In the genomic region with DNA sequence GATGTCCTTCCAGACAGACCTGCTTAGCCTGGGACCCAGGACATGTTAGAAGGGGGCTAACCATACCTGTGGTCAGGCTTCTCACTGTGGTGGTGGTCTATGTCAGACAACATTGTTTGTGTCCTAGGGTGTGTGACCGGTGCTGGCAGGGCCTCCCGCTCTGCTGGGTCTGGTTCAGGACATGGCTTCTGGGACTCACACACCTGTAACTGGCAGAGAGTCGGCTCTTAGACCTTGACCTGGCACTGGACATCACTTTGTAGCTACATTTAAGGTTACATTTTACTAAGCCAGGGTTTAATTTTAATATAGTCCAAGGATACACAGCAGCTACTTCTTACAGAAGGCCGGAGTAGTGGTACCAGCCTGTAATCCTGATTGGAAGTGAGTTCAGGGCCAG, we compare ENCODE assay signal across 28 mouse cellular contexts. TPM values are rescaled to one million over a fixed set of nuclear protein-coding genes. Genes with fewer than 3 reads are reported as not detected.
DNase-seq lines count a peak whose midpoint lies in the region; ATAC-seq and TF ChIP-seq lines count a peak whose summit lies in the region.
"Had no signal": no experiment of that assay in that cellular context is flagged by ENCODE, and none has a peak within 500 bp of the region (broad histone marks: within the 10 kb centered on the region; RNA-seq: fewer than 3 reads in every experiment).

No protein-coding gene starts in this region.

- no peak overlapping the region for H3K9ac ChIP-seq in intestine, embryonic 16.5 days (ENCODE audit: low read depth, low read length)
- no peak overlapping the region for H3K9ac ChIP-seq in intestine, embryonic 15.5 days
- H3K9ac ChIP-seq in intestine, postnatal 0 days (ENCODE audit: low read depth, low read length) = no peak overlapping the region
- H3K9ac ChIP-seq: embryonic facial prominence, embryonic 12.5 days; embryonic facial prominence, embryonic 15.5 days; forebrain, postnatal 0 days; heart, embryonic 12.5 days; heart, embryonic 15.5 days; hindbrain, embryonic 14.5 days had no signal

- TF ChIP-seq CTCF in intestine, postnatal 0 days (IDR thresholded peaks at IDR 0.05; ENCODE audit: low read depth) = no peak
- no peak for TF ChIP-seq CTCF in layer of hippocampus, adult 2 months (conservative IDR thresholded peaks at IDR 0.05)

- H3K4me1 ChIP-seq in intestine, embryonic 16.5 days (ENCODE audit: control insufficient read depth, insufficient read depth, low read length) = peaks cover 38% of the 10 kb centered on the region
- H3K4me1 ChIP-seq in intestine, embryonic 15.5 days (replicated peaks) = peaks cover 35% of the 10 kb centered on the region
- peaks cover 17% of the 10 kb centered on the region for H3K4me1 ChIP-seq in intestine, postnatal 0 days (replicated peaks; ENCODE audit: control insufficient read depth, insufficient read depth, low read length)

- ATAC-seq in intestine, embryonic 16.5 days = no peak
- ATAC-seq in intestine, embryonic 15.5 days = no peak
- no peak for ATAC-seq in intestine, postnatal 0 days
- ATAC-seq: forebrain, embryonic 14.5 days; forebrain, postnatal 0 days; hindbrain, postnatal 0 days; Patski had no signal

- 88% methylated on average over 4 of the region's 4 CpGs for WGBS in intestine, embryonic 16.5 days
- 91% methylated on average over 4 of the region's 4 CpGs for WGBS in intestine, embryonic 15.5 days
- WGBS in intestine, postnatal 0 days = 84% methylated on average over 4 of the region's 4 CpGs

- H3K4me2 ChIP-seq in intestine, embryonic 16.5 days (ENCODE audit: low read depth, low read length) = no peak overlapping the region
- no peak overlapping the region for H3K4me2 ChIP-seq in intestine, embryonic 15.5 days (replicated peaks)
- H3K4me2 ChIP-seq in intestine, postnatal 0 days (replicated peaks; ENCODE audit: low read depth) = no peak overlapping the region
- H3K4me2 ChIP-seq: embryonic facial prominence, embryonic 12.5 days; embryonic facial prominence, embryonic 15.5 days; heart, embryonic 12.5 days; heart, embryonic 15.5 days; hindbrain, embryonic 14.5 days had no signal

- H3K36me3 ChIP-seq in intestine, embryonic 16.5 days (ENCODE audit: control insufficient read depth, insufficient read depth, low read length) = no peaks in the 10 kb centered on the region
- no peaks in the 10 kb centered on the region for H3K36me3 ChIP-seq in intestine, embryonic 15.5 days
- H3K36me3 ChIP-seq in intestine, postnatal 0 days (ENCODE audit: control insufficient read depth, insufficient read depth) = peaks cover 19% of the 10 kb centered on the region; the same call in 1 of the 2 replicates
- H3K36me3 ChIP-seq: embryonic facial prominence, embryonic 12.5 days; embryonic facial prominence, embryonic 15.5 days; heart, embryonic 12.5 days; heart, embryonic 15.5 days had no signal

- H3K27me3 ChIP-seq in intestine, embryonic 16.5 days (replicated peaks; ENCODE audit: control insufficient read depth, insufficient read depth, low read length) = no peaks in the 10 kb centered on the region
- no peaks in the 10 kb centered on the region for H3K27me3 ChIP-seq in intestine, embryonic 15.5 days (replicated peaks)
- H3K27me3 ChIP-seq in intestine, postnatal 0 days (replicated peaks; ENCODE audit: control insufficient read depth, insufficient read depth, low read length) = no peaks in the 10 kb centered on the region
- H3K27me3 ChIP-seq: CH12.LX; embryonic facial prominence, embryonic 12.5 days; embryonic facial prominence, embryonic 15.5 days; heart, embryonic 12.5 days; heart, embryonic 15.5 days; Patski had no signal

- no peaks in the 10 kb centered on the region for H3K9me3 ChIP-seq in intestine, embryonic 16.5 days (ENCODE audit: control insufficient read depth, low read length)
- no peaks in the 10 kb centered on the region for H3K9me3 ChIP-seq in intestine, embryonic 15.5 days
- no peaks in the 10 kb centered on the region for H3K9me3 ChIP-seq in intestine, postnatal 0 days (ENCODE audit: control insufficient read depth)
- H3K9me3 ChIP-seq: embryonic facial prominence, embryonic 12.5 days; embryonic facial prominence, embryonic 15.5 days; G1E; heart, embryonic 12.5 days; heart, embryonic 15.5 days had no signal

- peak; percentile 75 for DNase-seq in kidney, adult 9 months
- no peak for DNase-seq in kidney, adult 8-10 months
- DNase-seq in layer of hippocampus, adult 2 months (ENCODE audit: low spot score in 2 of 2) = no peak
- DNase-seq: adrenal gland, postnatal 10 days; adrenal gland, postnatal 36 days; B cell, adult 2 months; cerebellum, adult 18-20 months; cerebellum, adult 9-10 months; cerebellum, postnatal 25 days; forebrain, postnatal 0 days; gastrocnemius, adult 2 months; gastrocnemius, postnatal 14 days; heart, adult 11 months; heart, postnatal 10 days; heart, postnatal 4 days had no signal

- 0 out of 2 replicates have a peak overlapping the region, but pooled peaks have one; percentile 2 for H3K27ac ChIP-seq in intestine, embryonic 16.5 days (ENCODE audit: low read length)
- H3K27ac ChIP-seq in intestine, embryonic 15.5 days = no peak overlapping the region
- 0 out of 2 replicates have a peak overlapping the region, but pooled peaks have one; percentile 50 for H3K27ac ChIP-seq in intestine, postnatal 0 days (ENCODE audit: low read depth, low read length)
- H3K27ac ChIP-seq in layer of hippocampus, adult 2 months = no peak overlapping the region
- H3K27ac ChIP-seq: embryonic facial prominence, embryonic 12.5 days; embryonic facial prominence, embryonic 15.5 days; gastrocnemius, adult 2 months; heart, embryonic 15.5 days; hindbrain, embryonic 14.5 days; hindbrain, postnatal 0 days had no signal

- H3K4me3 ChIP-seq in intestine, embryonic 16.5 days (ENCODE audit: low read length) = no peak overlapping the region
- H3K4me3 ChIP-seq in intestine, embryonic 15.5 days (replicated peaks) = no peak overlapping the region
- H3K4me3 ChIP-seq in intestine, postnatal 0 days (ENCODE audit: low read depth, low read length) = no peak overlapping the region
- H3K4me3 ChIP-seq in layer of hippocampus, adult 2 months = no peak overlapping the region
- H3K4me3 ChIP-seq: embryonic facial prominence, embryonic 12.5 days; embryonic facial prominence, embryonic 15.5 days; gastrocnemius, adult 2 months; heart, embryonic 12.5 days; heart, embryonic 15.5 days had no signal

RNA-seq across cellular contexts. Expression of gene Pard6b, which starts 12.3 kb away (rescaled TPM):
- polyA plus RNA-seq in intestine, embryonic 16.5 days (2015; fragmentation: Nextera tagmentation; extraction: Ambion mirVana) = 7.8 and 13.9 TPM in 2 replicates
- polyA plus RNA-seq in intestine, embryonic 15.5 days (2015; fragmentation: Nextera tagmentation; extraction: Ambion mirVana) = 16.9 and 17.4 TPM in 2 replicates
- 13.8 and 17.3 TPM in 2 replicates for polyA plus RNA-seq in intestine, postnatal 0 days (2015; fragmentation: Nextera tagmentation; extraction: Ambion mirVana)
- 1 to 10 TPM; 3.6 to 4.3 TPM for total RNA-seq in layer of hippocampus, adult 2 months (2021)

Comparison
In these comparisons a context has a peak if more than half of its experiments do, and no peak if none do; other contexts are left out.
1. H3K27ac ChIP-seq: peak in intestine, embryonic 16.5 days (single experiment) and intestine, postnatal 0 days (single experiment); none in intestine, embryonic 15.5 days (single experiment) and layer of hippocampus, adult 2 months (single experiment).